In genomic region chr6:27317422-27317821, GRCm38 (mm10) we compare ENCODE assay signal across 27 mouse cellular contexts.
A peak's percentile ranks its signal among the peaks of the same experiment; 100 is the strongest.
DNase-seq lines count a peak whose midpoint lies in the region; ATAC-seq lines count a peak whose summit lies in the region.
"Had no signal": no experiment of that assay in that cellular context is flagged by ENCODE, and none has a peak within 500 bp of the region (broad histone marks: within the 10 kb centered on the region; RNA-seq: fewer than 3 reads in every experiment).

No protein-coding gene starts in this region.

- WGBS in neural tube, embryonic 13.5 days, result 54% methylated on average over 3 of the region's 3 CpGs
- WGBS in neural tube, embryonic 15.5 days, result 52% methylated on average over 3 of the region's 3 CpGs
- WGBS in embryonic facial prominence, embryonic 10.5 days, result 73% methylated on average over 3 of the region's 3 CpGs

- H3K27ac ChIP-seq in neural tube, embryonic 13.5 days (replicated peaks), result no peak overlapping the region
- H3K27ac ChIP-seq in neural tube, embryonic 15.5 days (replicated peaks), result no peak overlapping the region
- H3K27ac ChIP-seq in embryonic facial prominence, embryonic 10.5 days (replicated peaks), result no peak overlapping the region
- H3K27ac ChIP-seq: forebrain, embryonic 13.5 days; left cerebral cortex, adult 2 months; liver, embryonic 12.5 days had no signal

- no peaks in the 10 kb centered on the region for H3K9me3 ChIP-seq in neural tube, embryonic 13.5 days
- no peaks in the 10 kb centered on the region for H3K9me3 ChIP-seq in neural tube, embryonic 15.5 days (replicated peaks)
- no peaks in the 10 kb centered on the region for H3K9me3 ChIP-seq in embryonic facial prominence, embryonic 10.5 days
- H3K9me3 ChIP-seq: forebrain, embryonic 13.5 days; liver, embryonic 12.5 days had no signal

- H3K9ac ChIP-seq in neural tube, embryonic 13.5 days, result no peak overlapping the region
- H3K9ac ChIP-seq in neural tube, embryonic 15.5 days (replicated peaks), result no peak overlapping the region
- H3K9ac ChIP-seq: forebrain, embryonic 13.5 days; liver, embryonic 12.5 days; liver, postnatal 0 days had no signal

- peaks cover 7% of the 10 kb centered on the region; the same call in 1 of the 2 replicates for H3K4me1 ChIP-seq in neural tube, embryonic 13.5 days (replicated peaks)
- peaks cover 2% of the 10 kb centered on the region; the same call in 1 of the 2 replicates for H3K4me1 ChIP-seq in neural tube, embryonic 15.5 days
- H3K4me1 ChIP-seq in embryonic facial prominence, embryonic 10.5 days, result no peaks in the 10 kb centered on the region
- H3K4me1 ChIP-seq: forebrain, embryonic 13.5 days; liver, embryonic 12.5 days had no signal

- H3K4me3 ChIP-seq in neural tube, embryonic 13.5 days, result no peak overlapping the region
- H3K4me3 ChIP-seq in neural tube, embryonic 15.5 days (replicated peaks), result no peak overlapping the region
- H3K4me3 ChIP-seq in embryonic facial prominence, embryonic 10.5 days, result no peak overlapping the region
- H3K4me3 ChIP-seq: forebrain, embryonic 13.5 days; left cerebral cortex, adult 2 months; liver, embryonic 12.5 days had no signal

- H3K27me3 ChIP-seq in neural tube, embryonic 13.5 days, result no peaks in the 10 kb centered on the region
- H3K27me3 ChIP-seq in neural tube, embryonic 15.5 days (replicated peaks), result no peaks in the 10 kb centered on the region
- H3K27me3 ChIP-seq in embryonic facial prominence, embryonic 10.5 days (replicated peaks; ENCODE audit: low read depth, poor library complexity, severe bottlenecking), result no peaks in the 10 kb centered on the region
- H3K27me3 ChIP-seq: CH12.LX; forebrain, embryonic 13.5 days; liver, embryonic 12.5 days had no signal

- peak; percentile 3 to 19 for DNase-seq in cerebellum, postnatal 10 days
- no peak for DNase-seq in cerebellum, postnatal 36 days
- DNase-seq in layer of hippocampus, postnatal 10 days (ENCODE audit: low spot score in 2 of 2), result peak; percentile 18 to 28
- DNase-seq in layer of hippocampus, adult 9-10 months (ENCODE audit: low spot score), result no peak
- DNase-seq in neural tube, embryonic 10.5 days (ENCODE audit: extremely low spot score, low spot score), result no peak
- DNase-seq in embryonic facial prominence, embryonic 10.5 days (ENCODE audit: low spot score), result no peak
- DNase-seq: adrenal gland, postnatal 10 days; cerebellum, adult 11-12 months; cerebellum, adult 9-11 months; gastrocnemius, postnatal 25 days; heart, adult 11 months; heart, postnatal 36 days; kidney, adult 11 months; kidney, postnatal 14 days; liver, postnatal 0 days; lung, postnatal 36 days; right cerebral cortex, adult 18-20 months; thymus, adult 2 months; thymus, postnatal 36 days had no signal

- peak; percentile 85 for ATAC-seq in neural tube, embryonic 13.5 days (ENCODE audit: low read depth)
- ATAC-seq in neural tube, embryonic 15.5 days (ENCODE audit: low FRiP score), result peak; percentile 90
- ATAC-seq: forebrain, embryonic 13.5 days; inflammation-experienced regulatory T-cells, adult 6 months; liver, embryonic 12.5 days; liver, postnatal 0 days had no signal

- H3K4me2 ChIP-seq in neural tube, embryonic 13.5 days, result no peak overlapping the region
- H3K4me2 ChIP-seq in neural tube, embryonic 15.5 days, result no peak overlapping the region
- H3K4me2 ChIP-seq: forebrain, embryonic 13.5 days; heart, embryonic 11.5 days; liver, embryonic 12.5 days had no signal

- no peaks in the 10 kb centered on the region for H3K36me3 ChIP-seq in neural tube, embryonic 13.5 days
- H3K36me3 ChIP-seq in neural tube, embryonic 15.5 days, result no peaks in the 10 kb centered on the region
- H3K36me3 ChIP-seq in embryonic facial prominence, embryonic 10.5 days (replicated peaks), result no peaks in the 10 kb centered on the region
- H3K36me3 ChIP-seq: liver, embryonic 12.5 days had no signal

Comparison
In these comparisons a context has a peak if more than half of its experiments do, and no peak if none do; other contexts are left out.
1. DNase-seq: peak in cerebellum, postnatal 10 days (2 of 2) and layer of hippocampus, postnatal 10 days (2 of 2); none in cerebellum, postnatal 36 days (0 of 2), layer of hippocampus, adult 9-10 months (single experiment), neural tube, embryonic 10.5 days (single experiment) and embryonic facial prominence, embryonic 10.5 days (single experiment).